Mouse (Mus musculus): ENCODE results near the gene Tirap. TPM values are rescaled to one million over a fixed set of nuclear protein-coding genes. Genes with fewer than 3 reads are reported as not detected.
A peak's percentile ranks its signal among the peaks of the same experiment; 100 is the strongest.

Gene Tirap
- polyA plus RNA-seq, 1 experiment from 2014 or later, result 15.4 TPM

GRCm38 (mm10) chr9:35186430-35186829, 13.7 kb downstream of the Tirap start:
- ATAC-seq (ENCODE audit: low FRiP score, low read depth), result no peak
- H3K9me3 ChIP-seq, result no peaks in the 10 kb centered on the region
- 84% methylated on average over 3 of the region's 4 CpGs for WGBS
- no peaks in the 10 kb centered on the region for H3K4me1 ChIP-seq
- no peak overlapping the region for H3K4me2 ChIP-seq (replicated peaks)
- no peak overlapping the region for H3K4me3 ChIP-seq
- no peaks in the 10 kb centered on the region for H3K27me3 ChIP-seq
- no peak overlapping the region for H3K27ac ChIP-seq
- no peak overlapping the region for H3K9ac ChIP-seq
- H3K36me3 ChIP-seq, result peaks cover 47% of the 10 kb centered on the region

GRCm38 (mm10) chr9:35183359-35183758, 16.7 kb downstream of the Tirap start:
- no peak for ATAC-seq (ENCODE audit: low FRiP score, low read depth)
- WGBS, result 65% methylated on average over 5 of the region's 5 CpGs
- peaks cover 17% of the 10 kb centered on the region for H3K36me3 ChIP-seq
- no peaks in the 10 kb centered on the region for H3K4me1 ChIP-seq
- no peak overlapping the region for H3K4me2 ChIP-seq (replicated peaks)
- H3K27ac ChIP-seq, result no peak overlapping the region
- no peak overlapping the region for H3K4me3 ChIP-seq
- H3K9ac ChIP-seq, result no peak overlapping the region
- H3K27me3 ChIP-seq, result no peaks in the 10 kb centered on the region
- no peaks in the 10 kb centered on the region for H3K9me3 ChIP-seq

- H3K4me2 ChIP-seq (replicated peaks), result no peak overlapping the region
- peaks cover 12% of the 10 kb centered on the region for H3K36me3 ChIP-seq
- no peak overlapping the region for H3K4me3 ChIP-seq
- WGBS, result 78% methylated on average over 2 of the region's 2 CpGs
- no peak overlapping the region for H3K9ac ChIP-seq
- ATAC-seq (ENCODE audit: low FRiP score, low read depth), result no peak
- no peak overlapping the region for H3K27ac ChIP-seq
- H3K9me3 ChIP-seq, result no peaks in the 10 kb centered on the region
- H3K27me3 ChIP-seq, result no peaks in the 10 kb centered on the region
- no peaks in the 10 kb centered on the region for H3K4me1 ChIP-seq
These were observed 17.3 kb downstream of the Tirap start for GRCm38 (mm10) chr9:35182832-35183231.

DNA sequence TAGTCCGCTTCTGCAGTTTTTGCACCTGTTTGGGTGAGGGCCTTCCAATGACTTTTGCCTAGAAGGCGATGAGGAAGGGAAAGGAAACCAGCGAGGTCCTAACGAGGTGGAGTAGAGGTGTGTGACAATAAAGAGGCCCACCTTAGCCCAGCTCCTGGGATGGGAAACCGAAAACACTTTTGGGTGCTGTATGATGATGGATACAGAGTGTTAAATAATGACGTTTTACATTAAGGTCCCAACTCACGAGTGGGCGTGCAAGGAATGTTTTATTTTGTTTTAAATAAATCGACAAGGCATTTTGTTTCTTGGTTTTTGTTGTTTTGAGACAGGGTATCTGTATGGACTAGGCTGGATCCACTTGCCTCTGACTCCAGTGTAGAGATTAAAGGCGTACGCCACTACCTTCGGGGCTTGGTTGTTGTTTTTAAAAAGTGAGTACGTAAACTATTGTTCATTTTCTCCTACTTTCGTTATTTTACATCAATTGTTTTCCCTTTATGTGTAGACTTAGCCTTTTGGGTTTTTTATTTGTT, 23.9 kb downstream of the Tirap start:
- 52% methylated on average over 14 of the region's 14 CpGs for WGBS
- Histone ChIP-seq H3K27ac (no peak overlapping the region), H3K9ac (no peak overlapping the region)

DNA sequence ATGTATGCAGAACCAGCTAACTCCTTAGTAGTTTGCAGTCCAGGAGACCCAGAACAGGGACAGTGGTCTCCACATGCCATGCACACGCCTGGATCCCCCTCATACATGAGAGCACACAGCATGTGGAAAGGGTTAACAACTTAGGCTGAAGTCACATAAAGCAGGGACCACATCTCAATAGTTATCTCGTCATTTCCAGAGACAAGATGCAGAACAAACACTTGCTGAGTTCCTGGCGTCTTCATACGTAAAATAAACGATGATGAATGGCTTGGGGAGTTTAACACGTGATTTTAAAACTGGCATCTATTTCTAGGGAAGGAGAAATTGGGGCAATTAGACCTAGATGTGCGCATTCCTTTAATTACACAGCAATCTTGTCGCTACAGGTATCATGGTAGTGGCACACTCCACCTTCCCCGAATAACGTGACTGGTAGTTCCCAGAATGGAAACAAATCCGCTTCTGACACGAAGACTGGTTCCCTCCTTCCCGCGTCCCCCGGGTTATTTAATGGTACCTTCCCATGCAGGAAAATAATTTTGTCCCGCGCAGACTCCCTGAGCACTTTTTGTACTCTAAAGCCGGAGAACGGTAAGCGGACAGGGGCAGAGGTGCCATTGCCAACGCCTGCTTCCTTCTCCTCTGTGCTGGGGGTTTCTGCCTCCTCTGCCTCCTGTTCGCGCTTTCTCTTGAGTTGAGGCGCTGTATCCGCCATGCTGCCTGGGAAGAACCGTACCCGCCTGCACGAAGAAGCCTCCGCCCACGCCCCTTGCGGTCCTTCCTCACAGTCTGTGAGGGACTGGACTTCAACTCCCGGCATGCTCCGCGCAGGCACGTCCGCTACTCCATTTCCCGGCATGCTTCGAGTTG, 24.6 kb downstream of the Tirap start, which contains the start of gene Dcps:
Dcps (minus strand) TSS at position 811 of the 873 bp plus-strand sequence.
- Histone ChIP-seq H3K27me3 (no peaks in the 10 kb centered on the region), H3K4me2 (replicated peaks) (peak within 1 kb of the TSS; percentile 81), H3K4me3 (peak within 1 kb of the TSS; percentile 66), H3K4me1 (peaks cover 15% of the 10 kb centered on the region), H3K27ac (peak within 1 kb of the TSS; percentile 85), H3K9me3 (no peaks in the 10 kb centered on the region), H3K9ac (peak within 1 kb of the TSS; percentile 72), H3K36me3 (peaks cover 6% of the 10 kb centered on the region)
- ATAC-seq (ENCODE audit: low FRiP score, low read depth), result peak; percentile 97
- under 1% methylated on average over 38 of the region's 38 CpGs for WGBS

More for the DNA sequence above, 23.9 kb downstream of the Tirap start:
- Histone ChIP-seq H3K4me2 (replicated peaks) (peak overlapping the region; percentile 81), H3K27me3 (no peaks in the 10 kb centered on the region), H3K36me3 (no peaks in the 10 kb centered on the region), H3K4me1 (peaks cover 15% of the 10 kb centered on the region), H3K4me3 (peak overlapping the region; percentile 66), H3K9me3 (no peaks in the 10 kb centered on the region)
- no peak for ATAC-seq (ENCODE audit: low FRiP score, low read depth)

GRCm38 (mm10) chr9:35173331-35173730, 26.8 kb downstream of the Tirap start:
- H3K9me3 ChIP-seq, result no peaks in the 10 kb centered on the region
- no peak overlapping the region for H3K27ac ChIP-seq
- no peak overlapping the region for H3K4me2 ChIP-seq (replicated peaks)
- peaks cover 21% of the 10 kb centered on the region for H3K36me3 ChIP-seq
- no peaks in the 10 kb centered on the region for H3K27me3 ChIP-seq
- WGBS, result 77% methylated on average over 1 of the region's 1 CpGs
- no peak overlapping the region for H3K4me3 ChIP-seq
- peaks cover 15% of the 10 kb centered on the region for H3K4me1 ChIP-seq
- H3K9ac ChIP-seq, result no peak overlapping the region
- no peak for ATAC-seq (ENCODE audit: low FRiP score, low read depth)

DNA sequence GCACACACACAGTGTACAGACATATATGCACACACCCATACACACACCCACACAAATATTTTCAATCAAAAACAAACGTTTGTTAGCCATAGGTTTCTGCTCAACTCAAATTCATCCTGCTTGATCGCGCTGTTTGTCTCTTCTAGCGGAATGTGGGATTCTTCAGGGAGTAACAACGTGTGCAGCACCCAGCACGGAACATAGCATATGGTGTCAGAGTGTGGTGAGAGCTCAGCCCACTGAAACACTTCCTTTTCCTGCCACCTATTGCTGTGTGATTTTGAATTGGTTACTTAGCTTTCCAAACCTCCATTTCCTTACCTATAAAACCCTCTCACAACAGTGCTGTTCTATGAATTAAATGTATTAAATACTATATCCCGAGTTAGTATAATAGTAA, 30.0 kb downstream of the Tirap start:
- Histone ChIP-seq H3K9ac (no peak overlapping the region), H3K36me3 (peaks cover 25% of the 10 kb centered on the region), H3K4me3 (no peak overlapping the region), H3K27me3 (no peaks in the 10 kb centered on the region), H3K4me1 (peaks cover 10% of the 10 kb centered on the region), H3K9me3 (no peaks in the 10 kb centered on the region), H3K27ac (no peak overlapping the region), H3K4me2 (replicated peaks) (no peak overlapping the region)
- 89% methylated on average over 7 of the region's 7 CpGs for WGBS
- ATAC-seq (ENCODE audit: low FRiP score, low read depth), result no peak

DNA sequence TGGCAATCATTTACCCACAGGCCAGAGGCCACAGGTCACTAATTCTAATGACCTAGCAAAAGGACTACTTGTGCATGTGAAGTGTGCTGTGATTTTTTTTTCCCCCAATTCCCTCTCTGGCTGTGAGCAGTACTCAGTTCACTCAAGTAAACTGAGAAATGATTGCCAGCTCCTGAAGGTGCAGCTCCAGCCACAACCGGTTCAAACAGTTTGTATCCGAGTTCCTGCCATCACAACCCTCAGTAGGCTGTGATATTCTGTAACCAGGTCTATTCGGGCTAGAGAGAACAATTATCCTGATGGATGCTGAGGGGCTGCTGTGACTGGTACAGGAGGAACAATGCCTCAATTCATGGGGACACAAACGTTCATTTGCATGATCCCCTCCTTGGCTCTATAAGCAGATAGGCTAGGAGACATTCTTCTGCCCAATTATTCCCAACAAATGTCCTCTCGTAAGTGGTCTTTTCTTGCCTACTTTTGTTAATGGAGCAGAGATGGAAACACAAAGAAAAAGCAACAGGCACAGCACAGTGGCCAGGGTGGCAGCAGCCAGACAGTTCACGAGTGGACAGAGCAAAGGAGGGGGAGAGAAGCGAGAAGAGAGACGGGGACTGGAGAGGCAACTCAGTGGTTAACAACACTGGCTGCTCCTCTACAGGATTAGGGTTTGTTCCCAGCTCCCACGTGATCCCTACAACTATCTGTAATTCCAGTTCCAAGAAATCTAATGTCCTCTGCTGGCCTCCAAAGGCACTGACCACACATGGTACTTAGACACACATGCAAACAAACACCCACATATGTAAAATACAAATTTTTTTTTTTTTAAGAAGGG, 33.1 kb downstream of the Tirap start:
- no peak overlapping the region for H3K27ac ChIP-seq
- no peaks in the 10 kb centered on the region for H3K27me3 ChIP-seq
- no peak overlapping the region for H3K4me3 ChIP-seq
- no peak overlapping the region for H3K4me2 ChIP-seq (replicated peaks)
- ATAC-seq (ENCODE audit: low FRiP score, low read depth), result no peak
- no peaks in the 10 kb centered on the region for H3K4me1 ChIP-seq
- no peaks in the 10 kb centered on the region for H3K9me3 ChIP-seq
- peaks cover 36% of the 10 kb centered on the region for H3K36me3 ChIP-seq
- 65% methylated on average over 9 of the region's 9 CpGs for WGBS
- H3K9ac ChIP-seq, result no peak overlapping the region

DNA sequence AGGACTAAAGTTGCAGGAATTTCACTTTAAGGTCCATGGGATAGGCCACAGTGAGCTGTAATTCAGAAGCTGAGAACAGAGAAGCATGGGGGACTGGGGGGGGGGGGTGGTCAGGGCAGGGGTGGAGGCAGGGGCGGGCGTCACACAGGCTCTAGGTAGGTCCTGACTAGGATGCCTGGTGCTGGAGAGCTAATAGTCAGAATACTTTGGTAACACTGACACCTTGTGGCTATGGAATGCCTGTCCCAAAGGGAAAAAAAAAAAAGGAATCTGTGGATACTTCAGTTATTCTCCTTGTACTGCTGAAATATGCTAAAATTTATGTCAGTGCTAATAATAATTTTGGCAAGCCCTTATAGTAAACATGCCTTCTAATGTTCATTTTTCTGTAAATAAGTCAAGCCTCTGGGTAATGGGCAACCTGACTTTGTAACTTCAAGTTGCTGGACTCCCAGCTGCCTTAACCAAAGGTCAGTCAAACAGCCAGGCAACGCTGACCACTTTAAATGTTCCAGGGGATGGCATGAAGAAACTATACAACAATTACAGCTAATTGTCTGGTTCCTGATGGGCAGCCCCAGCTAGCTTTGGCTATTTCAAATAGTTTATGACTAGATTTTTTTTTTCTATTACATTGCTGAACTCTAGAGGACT, 33.8 kb downstream of the Tirap start:
- H3K4me3 ChIP-seq, result no peak overlapping the region
- no peak for ATAC-seq (ENCODE audit: low FRiP score, low read depth)
- H3K4me2 ChIP-seq (replicated peaks), result no peak overlapping the region
- no peak overlapping the region for H3K27ac ChIP-seq
- H3K9ac ChIP-seq, result no peak overlapping the region
- no peaks in the 10 kb centered on the region for H3K27me3 ChIP-seq
- WGBS, result 25% methylated on average over 3 of the region's 3 CpGs
- H3K4me1 ChIP-seq, result no peaks in the 10 kb centered on the region
- H3K36me3 ChIP-seq, result peaks cover 38% of the 10 kb centered on the region
- H3K9me3 ChIP-seq, result no peaks in the 10 kb centered on the region

GRCm38 (mm10) chr9:35164142-35164874, 35.8 kb downstream of the Tirap start:
- H3K4me2 ChIP-seq (replicated peaks), result no peak overlapping the region
- no peaks in the 10 kb centered on the region for H3K4me1 ChIP-seq
- no peak for ATAC-seq (ENCODE audit: low FRiP score, low read depth)
- H3K4me3 ChIP-seq, result no peak overlapping the region
- H3K9ac ChIP-seq, result no peak overlapping the region
- H3K9me3 ChIP-seq, result no peaks in the 10 kb centered on the region
- peaks cover 21% of the 10 kb centered on the region for H3K36me3 ChIP-seq
- H3K27me3 ChIP-seq, result no peaks in the 10 kb centered on the region
- H3K27ac ChIP-seq, result no peak overlapping the region
- 75% methylated on average over 5 of the region's 5 CpGs for WGBS

DNA sequence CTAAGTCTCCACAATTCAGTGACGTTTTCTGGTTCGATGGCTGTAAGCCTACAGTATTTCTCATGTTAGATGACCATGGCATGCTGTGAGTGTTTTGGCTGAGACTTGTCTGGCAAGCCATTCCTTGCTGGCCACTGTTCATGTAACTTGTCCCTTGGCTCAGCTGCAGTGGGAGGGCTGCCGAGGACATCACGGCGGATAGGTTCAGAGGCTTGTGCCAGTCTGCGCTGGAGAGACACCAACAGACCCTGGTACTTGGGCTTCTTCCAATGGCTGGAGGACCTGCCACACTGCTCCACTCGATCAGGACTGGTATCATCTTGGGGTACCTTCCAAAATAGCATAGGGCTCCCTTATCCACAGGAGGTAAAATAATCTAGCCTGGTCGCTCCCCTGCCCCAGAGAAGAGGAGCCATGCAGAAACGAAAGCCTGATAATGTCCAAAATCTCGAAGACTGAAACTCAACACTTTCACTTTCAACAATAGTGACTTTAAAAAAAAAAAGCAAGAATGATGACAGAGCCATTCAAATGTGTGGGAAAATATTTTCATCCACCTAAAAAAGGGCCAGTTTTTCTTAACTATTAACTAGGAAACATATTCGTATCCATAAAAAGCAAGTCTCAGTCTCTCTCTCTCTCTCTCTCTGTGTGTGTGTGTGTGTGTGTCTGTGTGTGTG, 36.9 kb downstream of the Tirap start:
- 92% methylated on average over 11 of the region's 11 CpGs for WGBS
- no peak overlapping the region for H3K4me2 ChIP-seq (replicated peaks)
- H3K36me3 ChIP-seq, result peaks cover 15% of the 10 kb centered on the region; the same call in 1 of the 2 replicates
- H3K9me3 ChIP-seq, result no peaks in the 10 kb centered on the region
- no peaks in the 10 kb centered on the region for H3K4me1 ChIP-seq
- H3K27me3 ChIP-seq, result no peaks in the 10 kb centered on the region
- H3K27ac ChIP-seq, result no peak overlapping the region
- ATAC-seq (ENCODE audit: low FRiP score, low read depth), result no peak
- H3K4me3 ChIP-seq, result no peak overlapping the region
- H3K9ac ChIP-seq, result no peak overlapping the region

All from limb, embryonic 13.5 days (tissue).